Mouse (Mus musculus): ENCODE results near the gene Rpf1.

Gene Rpf1

DNA sequence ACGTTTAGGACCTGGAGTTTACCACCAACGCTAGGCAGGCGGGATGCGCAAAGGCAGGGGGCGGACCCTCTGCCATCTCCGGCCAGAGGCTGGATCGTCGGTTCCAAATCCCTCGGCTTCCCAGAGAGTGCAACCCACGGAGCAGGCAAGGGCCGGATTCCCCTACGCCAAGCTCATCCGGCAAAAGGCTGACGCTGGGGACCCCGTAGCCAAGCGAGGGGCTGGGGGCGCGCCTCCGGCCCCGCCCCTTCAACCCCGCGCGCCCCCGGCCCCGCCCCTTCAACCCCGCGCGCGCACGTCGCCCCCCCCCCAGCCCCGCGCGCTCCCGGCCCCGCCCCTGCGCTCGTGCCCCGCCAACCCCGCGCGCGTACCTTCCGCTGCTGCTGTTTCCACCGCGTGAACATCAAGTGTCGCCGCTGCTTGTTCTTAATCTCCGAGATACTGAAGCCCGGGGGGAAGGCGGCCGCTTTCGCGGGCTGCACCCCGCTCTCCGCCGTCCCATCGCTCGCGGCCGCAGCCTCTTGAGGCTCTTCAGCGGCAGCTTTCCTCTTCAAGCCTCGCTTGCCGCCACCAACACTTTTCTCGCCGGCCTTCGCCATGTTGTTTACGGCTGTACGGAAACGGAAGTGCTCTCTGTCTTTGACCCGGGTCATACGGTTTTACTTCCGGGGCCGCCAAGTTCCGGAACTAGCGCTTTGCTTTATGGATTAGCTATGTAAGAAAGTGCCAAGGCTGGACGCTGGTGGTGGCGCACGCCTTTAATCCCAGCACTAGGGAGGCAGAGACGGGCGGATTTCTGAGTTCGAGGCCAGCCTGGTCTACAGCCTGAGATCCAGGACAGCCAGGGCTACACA, at the start of gene Rpf1:
Gene Rpf1, minus strand, starts transcription at position 632 of the 854 bp plus-strand sequence.
- DNase-seq, result peak; percentile 95

DNA sequence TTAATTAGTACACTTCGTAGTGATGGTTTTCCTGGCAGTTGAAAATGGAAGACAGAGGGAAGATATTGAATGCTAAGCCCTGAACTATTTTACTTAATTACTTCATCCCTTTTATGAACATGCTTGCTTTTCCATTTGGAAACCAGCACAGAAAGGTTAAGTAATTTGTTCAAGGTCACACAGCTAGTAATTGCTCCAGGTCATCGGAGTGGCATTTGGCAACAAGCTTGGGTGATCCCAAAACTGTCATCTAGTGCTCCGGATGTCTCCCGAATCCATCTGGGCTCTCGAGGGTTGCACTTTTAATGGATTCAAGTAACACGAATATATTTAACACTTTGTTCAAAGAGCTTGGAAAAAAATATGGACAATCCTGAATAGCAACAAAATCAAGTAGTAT, 49.7 kb upstream of the Rpf1 start:
- no peak for DNase-seq

DNA sequence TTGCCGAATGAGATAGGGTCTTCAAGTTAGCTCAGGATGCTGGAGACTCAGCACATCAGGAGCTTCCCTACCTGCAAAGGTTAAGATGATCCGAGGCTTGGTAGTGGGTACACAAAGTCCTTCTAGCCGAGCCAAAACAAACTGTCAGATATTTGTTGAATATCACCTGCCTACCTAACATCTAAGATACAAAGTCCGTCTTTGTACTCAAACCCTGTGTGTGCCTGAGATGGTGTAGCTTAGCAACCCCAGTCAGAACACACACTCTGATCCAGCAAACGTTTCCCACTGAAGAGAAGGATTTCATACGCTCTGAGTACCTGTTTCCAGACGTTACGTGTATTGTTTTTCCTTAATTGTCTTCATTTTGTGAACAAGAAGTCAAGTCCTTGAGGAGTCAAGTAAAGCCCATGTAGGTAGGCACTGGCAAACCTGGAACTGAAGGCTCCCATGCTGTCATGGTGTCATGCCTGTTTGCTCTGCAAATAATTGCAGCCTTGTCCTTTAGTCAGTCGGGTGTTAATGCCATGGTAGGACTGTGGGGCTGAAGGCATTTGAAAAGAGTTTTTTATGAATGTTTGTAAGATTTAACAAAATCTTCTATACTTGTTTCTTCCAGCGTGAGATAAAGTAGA, 49.0 kb upstream of the Rpf1 start, which contains the start of gene Uox:
Gene Uox, plus strand, starts transcription at position 279 of the 635 bp plus-strand sequence.
- no peak for DNase-seq

DNA sequence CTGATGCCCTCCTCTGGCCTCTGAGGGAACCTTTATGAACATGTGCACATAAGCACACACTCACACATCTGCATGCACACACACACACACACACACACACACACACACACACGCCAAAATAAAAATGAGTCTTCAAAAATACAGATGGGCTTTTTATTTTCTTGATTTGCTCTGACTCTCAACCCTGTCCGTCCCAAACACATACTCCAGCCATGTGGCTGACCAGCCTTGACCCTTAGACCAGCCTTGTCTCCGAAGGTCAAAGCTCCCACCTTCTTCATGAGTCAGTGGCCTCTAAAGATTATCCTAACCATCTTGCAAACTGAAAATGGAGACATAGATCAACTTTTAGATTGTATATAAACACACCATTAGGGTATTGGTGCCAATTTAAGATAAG, 48.4 kb upstream of the Rpf1 start:
- DNase-seq, result no peak

DNA sequence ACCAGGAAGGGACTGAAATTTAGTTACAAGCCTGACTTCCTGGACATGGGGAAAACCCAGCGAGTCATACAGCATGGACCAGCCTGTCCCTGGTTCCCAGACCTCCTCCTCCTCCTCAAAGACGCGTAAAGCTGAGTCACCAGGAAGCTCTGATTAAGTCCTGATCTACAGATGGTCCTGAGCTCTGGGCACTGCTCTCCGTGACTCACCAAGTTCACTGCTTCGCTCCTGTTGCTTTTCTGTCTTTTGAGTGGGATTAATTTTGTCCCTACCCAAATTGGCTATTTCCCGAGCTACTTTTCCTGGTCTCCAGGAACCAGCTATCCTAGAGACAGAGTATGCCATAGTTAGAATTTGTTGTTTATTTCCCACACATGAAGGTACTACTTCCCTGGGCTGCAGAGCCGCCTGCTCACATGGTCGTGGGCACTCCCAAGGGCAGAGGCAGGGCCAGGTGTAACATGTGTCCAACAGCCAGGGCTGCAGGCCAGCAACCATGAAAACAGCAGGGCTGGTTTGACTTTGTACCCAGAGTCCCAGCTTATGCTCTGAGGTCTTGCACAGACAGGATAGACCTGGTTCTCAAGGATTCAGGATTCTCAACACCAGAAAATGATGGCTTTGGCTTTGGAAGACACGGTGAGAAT, 46.8 kb upstream of the Rpf1 start:
- DNase-seq, result peak; percentile 50

DNA sequence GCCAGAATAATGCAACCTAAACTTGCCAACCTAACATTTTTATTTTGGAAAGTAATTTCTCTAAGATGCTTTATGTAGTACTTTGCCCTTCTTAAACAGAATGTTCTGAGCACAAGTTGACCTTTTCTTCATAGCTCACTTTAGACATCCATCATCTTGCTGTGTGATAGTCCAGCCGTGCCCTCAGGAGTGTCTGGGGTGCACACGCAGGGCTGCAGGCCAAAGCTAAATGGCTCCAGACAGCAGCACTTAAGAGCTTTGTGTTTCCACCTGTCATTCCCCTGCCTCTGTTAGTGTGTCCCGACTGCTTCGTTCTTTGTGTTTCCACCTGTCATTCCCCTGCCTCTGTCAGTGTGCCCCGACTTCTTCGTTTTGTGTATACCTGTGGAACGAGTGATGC, 46.1 kb upstream of the Rpf1 start:
- DNase-seq, result no peak

DNA sequence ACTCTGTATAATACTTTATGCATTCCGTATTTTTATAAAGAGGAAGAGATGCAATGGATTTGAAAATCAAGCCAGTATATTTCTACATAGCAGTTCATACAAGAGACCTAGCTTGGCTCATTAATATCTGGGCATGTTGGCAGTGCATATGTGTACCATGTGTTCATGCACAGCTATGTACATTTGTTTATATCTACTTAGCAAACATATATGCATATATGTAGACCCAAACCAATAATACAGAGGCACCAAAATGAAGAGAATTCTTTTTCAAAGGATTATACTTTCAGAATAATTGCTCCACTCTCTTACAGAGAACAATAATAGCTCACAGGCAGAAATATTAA, 43.8 kb upstream of the Rpf1 start:
- no peak for DNase-seq

DNA sequence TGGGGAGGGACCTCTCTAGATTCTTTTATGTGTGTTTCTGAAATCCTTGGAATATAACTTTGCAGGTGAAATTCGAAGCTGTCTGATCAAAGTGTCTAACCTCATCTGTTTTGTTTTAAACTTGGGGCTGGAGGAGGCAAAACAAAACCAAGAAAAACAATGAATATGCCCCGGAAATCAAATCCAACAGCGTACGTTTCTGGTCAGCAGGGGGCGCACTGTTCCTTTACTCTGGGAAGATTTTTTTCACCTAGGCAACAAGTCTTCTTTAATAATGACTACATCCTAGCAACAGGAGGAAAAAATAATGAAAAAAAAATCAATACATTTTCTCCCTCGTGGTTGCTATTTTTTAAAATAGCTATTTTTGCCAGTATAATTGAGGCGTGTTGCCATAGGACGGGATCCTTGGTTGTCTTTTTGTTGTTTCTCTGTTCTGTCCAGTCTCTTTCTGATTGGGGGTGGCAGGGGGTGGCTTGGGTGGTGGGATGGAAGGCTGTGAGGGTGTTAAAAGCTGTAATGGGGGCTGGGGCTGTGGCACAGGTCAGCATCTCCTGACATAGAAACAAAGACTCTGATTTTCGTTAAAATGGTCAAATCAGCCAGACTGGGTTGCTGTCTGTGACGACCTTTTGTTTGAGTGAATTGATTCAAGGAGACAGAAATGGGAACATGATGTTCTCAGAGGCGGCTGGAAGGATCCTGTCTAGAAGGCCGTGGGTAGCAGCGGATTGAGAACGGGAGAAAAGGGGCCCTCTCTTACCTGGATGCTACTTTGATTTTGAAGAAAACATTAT, 43.2 kb upstream of the Rpf1 start:
- peak; percentile 77 for DNase-seq

DNA sequence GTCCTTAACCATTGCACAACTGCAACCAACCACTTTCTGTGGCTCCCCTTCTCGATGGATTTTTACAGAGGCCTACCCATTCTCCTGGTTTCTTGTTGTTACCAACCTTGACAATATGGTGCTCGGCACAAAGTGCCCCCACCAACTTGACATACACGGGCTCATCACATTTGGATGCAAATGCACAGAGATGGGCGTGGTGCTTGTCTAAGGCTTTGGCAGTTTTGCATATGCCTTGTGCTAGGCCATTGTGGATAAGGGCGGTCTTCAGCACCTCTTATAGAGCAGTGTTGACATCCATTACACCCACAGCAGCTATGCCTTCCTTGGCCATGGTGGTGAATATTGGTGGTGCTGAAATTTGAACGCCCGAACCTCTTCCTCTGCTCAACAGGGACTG, 41.7 kb upstream of the Rpf1 start:
- no peak for DNase-seq

DNA sequence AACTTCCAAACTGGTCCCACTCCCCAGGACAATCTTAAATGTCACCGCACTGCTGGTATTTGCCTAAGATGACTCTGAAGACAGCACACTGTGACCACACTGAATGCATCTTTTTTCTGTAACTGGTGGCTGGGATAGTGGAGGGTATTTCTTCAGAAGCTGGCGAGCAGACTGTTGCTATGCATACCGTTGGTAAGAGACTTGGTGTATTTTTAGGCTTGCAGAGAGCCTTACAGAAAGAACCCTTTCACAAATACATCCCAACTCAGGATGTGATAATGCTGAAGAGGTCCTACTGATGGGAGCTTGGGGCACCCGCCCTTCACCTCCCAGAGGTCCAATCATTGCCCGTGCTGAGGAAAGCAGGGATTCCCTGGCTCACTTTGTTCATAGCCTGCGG, 36.3 kb upstream of the Rpf1 start:
- DNase-seq, result no peak

DNA sequence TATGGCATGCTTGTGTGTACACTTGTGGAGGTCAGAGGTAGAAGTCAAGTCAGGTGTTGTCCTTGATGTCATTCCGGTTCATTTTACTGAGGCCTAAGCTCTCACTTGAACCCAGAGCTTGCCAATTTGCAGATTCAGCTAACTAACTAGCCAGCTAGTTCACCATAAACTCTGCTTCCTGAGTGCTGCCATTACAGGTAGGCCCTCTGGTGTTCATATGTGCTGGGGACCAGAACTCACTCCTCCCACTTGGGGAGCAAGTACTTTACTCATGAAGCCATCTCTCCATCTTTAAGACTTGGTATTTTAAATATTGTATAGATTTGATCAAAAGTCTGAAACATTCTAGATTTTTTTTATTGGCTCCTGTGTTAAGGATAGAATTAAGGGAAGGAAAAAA, 35.3 kb upstream of the Rpf1 start:
- DNase-seq, result no peak

DNA sequence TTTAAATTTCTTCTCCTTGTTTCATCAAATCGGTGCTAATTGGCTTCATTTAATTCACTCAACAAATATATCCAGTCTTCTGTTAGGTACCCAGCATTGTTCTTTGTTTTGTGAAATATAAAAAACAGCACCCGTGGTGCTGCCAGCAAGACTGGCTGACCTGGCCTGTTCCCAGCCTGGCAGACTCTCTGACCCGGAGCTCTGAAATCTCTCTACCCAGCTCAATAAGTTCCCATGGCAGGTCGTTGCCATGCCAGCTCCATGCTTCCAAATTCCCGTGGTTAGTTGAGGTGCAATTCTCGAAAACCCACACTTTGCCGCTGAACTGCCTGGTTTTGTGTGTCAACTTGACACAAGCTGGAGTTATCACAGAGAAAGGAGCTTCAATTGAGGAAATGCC, 33.6 kb upstream of the Rpf1 start:
- no peak for DNase-seq

DNA sequence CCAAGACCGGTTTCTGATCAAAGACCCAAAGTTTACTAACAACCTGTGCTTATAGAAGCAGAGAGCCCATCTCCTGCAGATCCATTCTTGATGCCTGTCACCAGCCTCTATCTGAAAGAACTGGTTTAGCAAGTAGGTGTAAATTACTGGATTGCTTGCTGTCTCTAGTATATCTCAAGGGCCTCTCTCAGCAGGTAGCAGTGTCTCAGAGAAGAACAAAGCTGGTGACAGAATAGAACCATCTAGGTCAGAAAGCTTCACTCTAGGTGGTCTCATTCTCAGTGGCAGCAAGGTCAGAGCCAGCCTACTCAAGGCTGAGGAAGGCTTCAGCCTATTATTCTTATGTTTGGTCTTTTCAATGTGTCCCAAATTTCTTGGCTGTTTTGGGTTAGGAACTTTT, 22.4 kb upstream of the Rpf1 start:
- DNase-seq, result no peak

DNA sequence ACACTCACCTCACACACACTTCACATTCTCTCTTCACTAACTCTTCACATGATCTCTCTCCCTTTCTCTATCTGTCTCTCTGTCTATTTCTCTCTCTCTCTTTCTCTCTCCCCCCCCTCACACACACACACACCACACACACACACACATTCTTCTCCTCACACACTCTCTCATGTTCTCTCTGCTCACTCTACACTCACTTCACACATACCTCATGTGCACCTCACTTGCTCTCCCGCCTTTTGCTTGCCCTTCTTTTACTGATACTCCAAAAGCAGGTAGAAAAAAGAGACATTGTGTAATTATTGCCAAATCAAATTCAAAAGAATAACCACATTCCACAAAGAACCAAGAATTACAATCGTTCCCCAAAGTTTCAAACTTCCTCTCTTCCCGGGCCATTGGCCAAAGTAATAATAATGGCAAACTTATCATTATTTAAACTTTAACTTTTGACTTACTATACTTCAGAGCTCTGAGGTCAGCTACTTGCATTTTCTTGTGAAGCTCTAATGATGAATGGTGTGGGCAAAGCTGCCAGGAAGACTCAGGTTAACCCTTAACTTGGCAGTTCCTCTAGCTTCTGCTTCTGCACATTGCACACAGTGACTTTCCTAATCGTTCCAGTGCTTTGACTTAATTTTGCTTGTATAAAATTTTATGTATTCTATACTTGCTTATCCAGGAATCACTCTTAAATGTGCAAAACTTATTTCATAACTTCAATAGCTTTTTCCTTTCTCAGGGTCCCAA, 19.5 kb upstream of the Rpf1 start:
- DNase-seq, result peak; percentile 73

DNA sequence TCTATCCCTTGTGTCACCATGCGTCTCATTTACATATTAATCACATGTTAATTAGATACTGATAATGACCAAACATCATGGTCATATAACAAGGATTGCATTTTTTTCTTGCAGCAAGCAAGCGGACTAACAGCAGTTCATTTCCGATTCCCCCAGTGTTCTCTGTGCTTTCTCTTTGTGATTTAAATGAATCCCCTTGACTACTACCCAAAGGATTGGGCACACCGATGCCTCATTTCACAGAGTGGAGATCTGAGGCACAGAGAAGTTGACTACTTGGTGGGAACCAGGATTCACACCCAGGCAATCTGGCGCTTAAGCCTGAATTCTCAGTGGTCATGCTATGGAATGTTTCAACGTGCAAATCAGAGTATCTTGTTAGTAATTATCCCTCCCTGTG, 13.8 kb upstream of the Rpf1 start:
- DNase-seq, result no peak

DNA sequence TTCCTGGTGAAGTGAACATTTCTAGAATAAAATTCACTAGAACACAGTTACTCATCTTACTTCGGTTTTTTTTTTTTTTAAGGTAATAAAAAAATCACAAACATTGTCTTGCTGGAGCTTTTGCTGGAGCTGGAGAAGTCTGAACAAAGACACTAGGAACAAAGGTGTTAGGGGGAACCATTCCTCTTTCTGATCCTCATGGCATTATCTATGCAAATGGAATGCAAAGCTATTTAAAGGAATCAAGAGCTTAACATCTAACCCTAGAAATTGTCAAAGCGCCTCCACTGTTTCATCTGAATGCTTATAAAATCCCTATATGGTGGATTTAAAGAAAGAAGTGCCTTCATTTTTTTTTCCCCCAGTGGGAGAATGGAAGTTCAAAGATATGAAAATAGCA, 7.1 kb upstream of the Rpf1 start:
- no peak for DNase-seq

DNA sequence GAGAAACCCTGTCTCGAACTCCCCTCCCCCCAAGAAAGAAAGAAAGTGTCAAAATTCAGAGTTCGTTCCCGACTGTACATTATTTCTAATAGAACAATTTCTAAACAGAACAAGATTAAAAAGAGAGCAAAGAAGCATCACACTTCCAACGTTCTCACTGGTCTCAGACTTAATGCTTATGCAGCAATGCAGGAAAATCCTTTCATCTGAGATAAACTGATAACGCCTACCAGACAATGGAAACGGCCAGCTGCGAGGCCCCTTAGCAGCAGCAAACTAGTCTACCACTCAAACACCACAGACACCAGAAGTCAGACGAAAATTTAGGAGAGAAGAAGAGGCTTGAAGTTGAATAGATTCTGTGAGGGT, 407 bp upstream of the Rpf1 start:
- no peak for DNase-seq

DNA sequence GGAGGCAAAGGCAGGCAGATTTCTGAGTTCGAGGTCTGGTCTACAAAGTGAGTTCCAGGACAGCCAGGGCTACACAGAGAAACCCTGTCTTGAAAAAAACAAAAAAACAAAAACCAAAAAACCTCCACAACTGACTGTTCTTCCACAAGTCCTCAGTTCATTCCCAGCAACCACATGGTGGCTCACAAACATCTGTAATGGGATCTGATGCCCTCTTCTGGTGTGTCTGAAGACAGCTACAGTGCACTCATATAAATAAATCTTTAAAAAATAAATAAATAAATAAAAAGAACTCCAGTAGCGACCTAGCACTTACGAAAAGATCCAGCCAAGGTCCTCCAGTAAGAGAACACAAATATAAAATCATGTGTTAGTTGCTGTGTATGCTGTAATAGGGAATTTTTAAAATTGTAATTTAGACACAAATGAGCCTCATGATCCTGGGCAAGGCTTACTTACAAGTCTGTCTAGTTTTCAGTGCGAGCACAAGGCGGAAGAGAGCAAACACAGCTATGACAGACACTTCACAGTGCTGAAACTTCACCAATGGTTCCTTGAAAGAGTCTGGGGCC, 917 bp downstream of the Rpf1 start:
- no peak for DNase-seq

DNA sequence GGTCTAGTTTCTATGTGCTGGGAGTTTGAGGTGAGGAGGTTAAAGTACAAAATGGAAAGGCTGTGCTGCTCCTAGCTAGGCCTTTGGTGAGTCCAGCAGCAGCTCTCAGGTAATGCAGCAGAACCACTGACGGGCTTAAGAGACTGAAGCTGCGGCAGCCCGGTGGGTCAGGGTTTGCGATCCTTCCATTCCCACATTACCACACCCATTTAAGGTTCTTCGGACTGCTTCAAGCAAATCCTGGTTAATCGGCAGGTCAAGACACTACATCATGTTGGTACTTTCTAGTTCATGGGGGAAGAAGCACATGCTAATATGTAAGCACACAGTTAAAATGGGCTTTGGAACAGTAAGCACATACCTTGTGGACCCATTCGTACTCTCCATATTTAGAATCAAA, 14.5 kb downstream of the Rpf1 start:
- DNase-seq, result no peak

DNA sequence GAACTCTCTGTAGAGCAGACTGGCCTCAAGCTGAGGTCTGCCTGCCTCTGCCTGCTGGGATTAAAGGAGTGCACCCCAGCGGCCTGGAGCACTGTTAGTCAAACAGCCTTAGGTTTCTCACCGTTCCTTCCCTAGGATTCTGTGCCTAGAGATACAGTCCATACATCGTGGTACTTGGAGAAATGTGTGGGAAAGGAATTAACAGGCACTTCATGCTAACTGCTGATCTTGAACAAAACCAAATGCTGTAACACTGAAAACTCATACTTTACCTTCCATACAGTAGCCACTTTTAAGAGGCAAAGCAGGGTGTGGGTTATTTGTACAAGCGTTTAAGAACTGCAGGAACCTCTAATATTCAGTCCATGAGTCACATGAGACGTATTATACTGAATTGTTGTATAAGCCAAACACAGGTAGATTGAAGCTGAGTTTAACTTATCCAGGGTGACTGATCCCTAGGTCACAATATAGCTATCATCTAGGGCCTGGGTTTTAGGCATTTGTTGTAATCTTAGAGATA, 19.6 kb downstream of the Rpf1 start:
- no peak for DNase-seq

DNA sequence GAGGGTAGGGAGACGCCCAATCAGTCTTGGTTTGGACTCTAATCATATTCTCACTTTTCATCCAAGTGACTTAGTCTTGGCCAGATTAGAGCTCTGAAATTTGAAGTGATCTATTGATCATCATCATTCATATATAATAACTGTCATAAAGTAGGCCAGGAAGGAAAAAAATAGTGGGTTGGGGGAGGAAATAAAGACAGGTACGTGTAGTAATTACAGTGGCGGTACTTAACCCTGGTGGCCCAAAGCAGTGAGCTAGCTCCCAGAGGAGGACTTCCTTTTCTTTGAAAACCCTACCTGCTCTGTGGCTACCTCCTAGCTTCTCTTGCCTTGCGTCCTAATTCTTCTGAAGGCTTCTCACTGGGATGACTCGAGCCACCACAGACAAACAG, 20.4 kb downstream of the Rpf1 start:
- no peak for DNase-seq

Data from kidney, adult 9 months (tissue).